Mouse (Mus musculus) CH12.LX (cell line): ENCODE results near the gene Cacybp. TPM values are rescaled to one million over a fixed set of nuclear protein-coding genes. Genes with fewer than 3 reads are reported as not detected.

ENCODE experiments used
- DNase-seq: peaks from one replicate; pipeline ENCODE4 v3.0.0-alpha.2; 2013; ENCODE audit errors: extremely low read depth
- H3K27ac ChIP-seq: 2 replicates; pipeline ENCODE4 v1.5.1; 2012; ENCODE audit warnings: low read depth, mild to moderate bottlenecking, control low read depth, moderate library complexity; ENCODE audit not compliant: insufficient read depth
- H3K27me3 ChIP-seq: replicated peaks from 2 replicates; pipeline ENCODE3; 2012; ENCODE audit warnings: inconsistent platforms
- H3K36me3 ChIP-seq, 2 experiments: replicated peaks in 1 of 2; 2 replicates each; pipeline versions ENCODE3 to v1.6.1; 2012; ENCODE audit warnings: inconsistent platforms in 1 of 2, low read length in 1 of 2, mild to moderate bottlenecking in 1 of 2, mixed read lengths in 1 of 2, moderate library complexity in 1 of 2; ENCODE audit not compliant: control insufficient read depth in 1 of 2, insufficient read depth in 1 of 2
- H3K4me1 ChIP-seq, 2 experiments: 2 replicates each; pipeline ENCODE4 v1.6.1; 2012; ENCODE audit warnings: inconsistent platforms in 1 of 2, moderate library complexity in 1 of 2; ENCODE audit not compliant: insufficient read depth in 2 of 2, control insufficient read depth in 1 of 2
- H3K4me2 ChIP-seq: 2 replicates; pipeline ENCODE4 v1.6.1; 2012; ENCODE audit warnings: low read depth, mild to moderate bottlenecking, control low read depth; ENCODE audit not compliant: poor library complexity, insufficient read depth, severe bottlenecking
- H3K4me3 ChIP-seq, 3 experiments: fragments of 150-350 bp in 1 of 3; sonication (generic) in 1 of 3; replicated peaks in 1 of 3; 2 replicates each; pipeline versions ENCODE3 to v1.5.1; 2011 to 2012; ENCODE audit warnings: low read depth in 2 of 3, low read length in 2 of 3, mild to moderate bottlenecking in 2 of 3, moderate library complexity in 2 of 3, control low read depth in 1 of 3, improper control_type of control experiment in 1 of 3, inconsistent platforms in 1 of 3, mixed read lengths in 1 of 3; ENCODE audit not compliant: poor library complexity in 1 of 3
- H3K79me2 ChIP-seq: replicated peaks from 2 replicates; pipeline ENCODE4 v1.6.1; 2012; ENCODE audit warnings: mild to moderate bottlenecking, moderate library complexity; ENCODE audit not compliant: control insufficient read depth, poor library complexity, insufficient read depth, severe bottlenecking; ENCODE audit errors: extremely low read depth
- H3K9ac ChIP-seq: 2 replicates; pipeline ENCODE4 v1.6.1; 2012; ENCODE audit warnings: low read depth, mild to moderate bottlenecking, control low read depth, moderate library complexity; ENCODE audit not compliant: insufficient read depth
- H3K9me3 ChIP-seq: replicated peaks from 2 replicates; pipeline ENCODE3; 2012; ENCODE audit warnings: low read length, inconsistent platforms, mixed read lengths
- CHD2 ChIP-seq: IDR thresholded peaks from 2 replicates; pipeline ENCODE4 v1.6.1; 2011; ENCODE audit warnings: low read length, improper control_type of control experiment
- E2F4 ChIP-seq: IDR thresholded peaks from 2 replicates; pipeline ENCODE4 v1.6.1; 2011; ENCODE audit warnings: low read depth, low read length, improper control_type of control experiment; ENCODE audit not compliant: insufficient replicate concordance
- ELF1 ChIP-seq: IDR thresholded peaks from 2 replicates; pipeline ENCODE4 v1.6.1; 2014; ENCODE audit warnings: low read depth, mild to moderate bottlenecking, inconsistent platforms, low read length, improper control_type of control experiment
- EP300 ChIP-seq: IDR thresholded peaks from 2 replicates; pipeline ENCODE4 v1.6.1; 2011; ENCODE audit warnings: low read length, improper control_type of control experiment
- ETS1 ChIP-seq: conservative IDR thresholded peaks from 2 replicates; pipeline ENCODE4 v1.6.1; 2012; ENCODE audit warnings: low read depth, mild to moderate bottlenecking, inconsistent platforms, low read length, improper control_type of control experiment, moderate library complexity
- GABPA ChIP-seq: IDR thresholded peaks from 2 replicates; pipeline ENCODE4 v1.6.1; 2012; ENCODE audit warnings: low read depth, low read length, improper control_type of control experiment, inconsistent platforms; ENCODE audit not compliant: insufficient replicate concordance
- HCFC1 ChIP-seq: IDR thresholded peaks from 2 replicates; pipeline ENCODE4 v1.6.1; 2012; ENCODE audit warnings: low read depth, mild to moderate bottlenecking, inconsistent platforms, low read length, improper control_type of control experiment
- JUND ChIP-seq: conservative IDR thresholded peaks from 2 replicates; pipeline ENCODE4 v1.6.1; 2011; ENCODE audit warnings: low read depth, low read length, improper control_type of control experiment
- MAFK ChIP-seq: IDR thresholded peaks from 2 replicates; pipeline ENCODE4 v1.6.1; 2011; ENCODE audit warnings: low read length, improper control_type of control experiment; ENCODE audit not compliant: insufficient replicate concordance
- MEF2A ChIP-seq: IDR thresholded peaks from 2 replicates; pipeline ENCODE4 v1.6.1; 2014; ENCODE audit warnings: low read depth, mild to moderate bottlenecking, inconsistent platforms, low read length, improper control_type of control experiment, borderline replicate concordance
- PAX5 ChIP-seq: IDR thresholded peaks from 2 replicates; pipeline ENCODE4 v1.6.1; 2012; ENCODE audit warnings: low read length, inconsistent platforms, mixed read lengths
- POLR2A ChIP-seq: IDR thresholded peaks from 2 replicates; pipeline ENCODE4 v1.6.1; 2011; ENCODE audit warnings: low read depth, mild to moderate bottlenecking, improper control_type of control experiment, low read length
- POLR2AphosphoS2 ChIP-seq: IDR thresholded peaks from 2 replicates; pipeline ENCODE4 v1.6.1; 2011; ENCODE audit warnings: low read depth, low read length, improper control_type of control experiment
- RAD21 ChIP-seq: IDR thresholded peaks from 2 replicates; pipeline ENCODE4 v1.6.1; 2011; ENCODE audit warnings: low read depth, mild to moderate bottlenecking, low read length, improper control_type of control experiment, moderate library complexity
- SMC3 ChIP-seq: IDR thresholded peaks from 2 replicates; pipeline ENCODE4 v1.6.1; 2011; ENCODE audit warnings: low read depth, low read length, improper control_type of control experiment
- TCF12 ChIP-seq: IDR thresholded peaks from 2 replicates; pipeline ENCODE4 v1.6.1; 2014; ENCODE audit warnings: low read depth, mild to moderate bottlenecking, inconsistent platforms, low read length, improper control_type of control experiment
- USF2 ChIP-seq: conservative IDR thresholded peaks from 2 replicates; pipeline ENCODE4 v1.6.1; 2011; ENCODE audit warnings: low read depth, low read length, improper control_type of control experiment
- ZC3H11A ChIP-seq: IDR thresholded peaks from 2 replicates; pipeline ENCODE4 v1.6.1; 2012; ENCODE audit warnings: low read depth, mild to moderate bottlenecking, inconsistent platforms, low read length, improper control_type of control experiment
- ZKSCAN1 ChIP-seq: IDR thresholded peaks from 2 replicates; pipeline ENCODE4 v1.6.1; 2012; ENCODE audit warnings: low read depth, inconsistent platforms, low read length, improper control_type of control experiment, borderline replicate concordance
- ZMIZ1 ChIP-seq: IDR thresholded peaks from 2 replicates; pipeline ENCODE4 v1.6.1; 2012; ENCODE audit warnings: low read depth, mild to moderate bottlenecking, inconsistent platforms, low read length, improper control_type of control experiment
- ZNF384 ChIP-seq: IDR thresholded peaks from 2 replicates; pipeline ENCODE4 v1.6.1; 2012; ENCODE audit warnings: low read depth, low read length, improper control_type of control experiment, inconsistent platforms
- dilution Hi-C: fragments of 300-500 bp; cut with MboI; formaldehyde crosslinking; loops from 2 replicates; pipeline ENCODE4 v1.14.3; 2020; ENCODE audit warnings: low sequenced_read_pairs; ENCODE audit not compliant: extremely low pct_unique_long_range_greater_than_20kb, extremely low pct_ligation_motif_present
- in situ Hi-C: fragments of 300-500 bp; cut with MboI; formaldehyde crosslinking; loops from 3 replicates; pipeline ENCODE4 v1.14.3; 2019; ENCODE audit warnings: low sequenced_read_pairs, low pct_ligation_motif_present, low pct_unique_long_range_greater_than_20kb, mixed read lengths
- polyA plus RNA-seq: library from polyadenylated mRNA; unstranded; fragments of >175 nt; gene quantifications from 2 replicates; pipeline ENCODE4 v1.2.1, GENCODE M21; 2012; ENCODE audit warnings: low read depth; ENCODE audit not compliant: insufficient read length
- total RNA-seq, 2 experiments: library from RNA; depleted of rRNA; stranded (reverse); fragments of 300-350 nt in 1 of 2; fragments of >200 nt in 1 of 2; gene quantifications; 2 replicates each; pipeline ENCODE4 v1.2.3; 2012 to 2014

Gene Cacybp
- total and polyA plus RNA-seq, 3 experiments = 130 to 390 (median 357) TPM

DNA sequence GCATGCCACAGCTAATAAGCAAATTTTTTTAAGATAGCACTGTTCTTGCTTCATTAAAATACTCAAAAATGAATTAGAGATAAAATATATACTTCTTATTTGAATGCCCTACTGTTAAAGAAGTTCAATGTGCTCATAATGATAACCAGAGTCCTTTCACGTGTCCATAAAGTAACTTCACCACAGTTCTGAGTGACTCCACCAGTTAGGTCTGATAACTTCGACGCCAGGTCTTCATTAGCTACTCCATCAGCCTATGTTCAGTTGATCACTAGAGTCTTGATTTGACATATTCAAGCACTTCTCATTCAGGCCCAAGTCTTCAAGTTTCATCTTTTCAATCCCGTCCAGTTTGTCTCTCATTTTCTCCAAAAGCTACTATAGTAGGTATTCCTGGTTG lies 14.5 kb upstream of the Cacybp start:
- in situ Hi-C loops (no loop called here), dilution Hi-C loops (no loop called here)
- no peaks in the 10 kb centered on the region for H3K27me3 ChIP-seq
- H3K4me3 ChIP-seq = no peak overlapping the region
- H3K36me3 ChIP-seq = peaks cover 30 to 66% of the 10 kb centered on the region in 2 experiments
- no peaks in the 10 kb centered on the region for H3K9me3 ChIP-seq
- H3K4me2 ChIP-seq = no peak overlapping the region
- H3K9ac ChIP-seq = no peak overlapping the region
- H3K4me1 ChIP-seq = peaks cover 6 to 9% of the 10 kb centered on the region in 2 experiments; a peak in 3 of 4 replicates
- H3K27ac ChIP-seq = no peak overlapping the region
- no peak for DNase-seq
- H3K79me2 ChIP-seq = no peaks in the 10 kb centered on the region
- TF ChIP-seq RAD21 (no peak), ETS1 (no peak), ZMIZ1 (no peak), ZC3H11A (no peak), HCFC1 (no peak), MEF2A (no peak), JUND (no peak), POLR2A (no peak), CHD2 (no peak), ZKSCAN1 (no peak), ELF1 (no peak), MAFK (no peak), SMC3 (no peak)

GRCm38 (mm10) chr1:160224093-160224492 lies 11.4 kb upstream of the Cacybp start:
- Histone ChIP-seq H3K9me3 (no peaks in the 10 kb centered on the region), H3K4me2 (no peak overlapping the region), H3K79me2 (no peaks in the 10 kb centered on the region), H3K9ac (no peak overlapping the region), H3K4me3 (no peak overlapping the region), H3K4me1 (no peaks in the 10 kb centered on the region), H3K27me3 (no peaks in the 10 kb centered on the region), H3K27ac (no peak overlapping the region), H3K36me3 (peaks cover 25 to 54% of the 10 kb centered on the region in 2 experiments)
- in situ Hi-C loops (loop anchor here (25.0 kb wide), 1 partner anchor 513 kb away; no protein-coding TSS in a partner anchor), dilution Hi-C loops (no loop called here)
- no peak for DNase-seq
- no peak for TF ChIP-seq ZNF384
- no peak for TF ChIP-seq TCF12

DNA sequence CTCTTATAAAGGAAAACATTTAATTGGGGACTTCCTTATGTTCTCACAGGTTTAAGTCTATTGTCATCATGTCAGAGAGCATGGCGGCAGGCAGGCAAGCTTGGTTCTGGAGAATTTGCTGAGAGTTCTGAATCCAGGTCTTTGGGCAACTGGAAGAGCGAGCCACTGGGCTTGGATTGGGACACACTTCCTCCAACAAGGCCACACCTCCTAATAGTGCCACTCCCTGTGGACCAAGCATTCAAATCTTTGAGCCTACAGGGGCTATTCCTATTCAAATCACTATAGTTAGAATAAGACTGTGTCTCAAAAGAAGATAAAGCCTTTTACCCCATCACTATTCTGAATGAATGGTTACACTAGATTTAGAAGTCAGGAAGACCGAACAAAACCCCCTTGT lies 5.2 kb upstream of the Cacybp start:
- in situ Hi-C loops = loop anchor here (25.0 kb wide), 1 partner anchor 519 kb away; no protein-coding TSS in a partner anchor
- no peak overlapping the region for H3K4me3 ChIP-seq
- H3K79me2 ChIP-seq = no peaks in the 10 kb centered on the region
- H3K9me3 ChIP-seq = no peaks in the 10 kb centered on the region
- peaks cover 0 to 5% of the 10 kb centered on the region in 2 experiments; a peak in 2 of 4 replicates for H3K4me1 ChIP-seq
- peaks cover 0 to 8% of the 10 kb centered on the region in 2 experiments for H3K36me3 ChIP-seq
- H3K27me3 ChIP-seq = no peaks in the 10 kb centered on the region
- H3K9ac ChIP-seq = no peak overlapping the region
- dilution Hi-C loops = no loop called here
- no peak overlapping the region for H3K4me2 ChIP-seq
- DNase-seq = no peak
- no peak overlapping the region for H3K27ac ChIP-seq
- no peak for TF ChIP-seq PAX5
- TF ChIP-seq MEF2A = no peak
- no peak for TF ChIP-seq EP300
- no peak for TF ChIP-seq POLR2AphosphoS2
- TF ChIP-seq USF2 = no peak
- TF ChIP-seq HCFC1 = no peak
- no peak for TF ChIP-seq GABPA
- no peak for TF ChIP-seq E2F4
- TF ChIP-seq SMC3 = no peak
